Mouse (Mus musculus): ENCODE measurements at regions not wholly inside any gene's neighbourhood (a gene's known extent, or its start where the extent isn't known, plus 50 kb on each side); places are given as distances from the start of the nearest gene placed in this dataset.
A peak's percentile ranks its signal among the peaks of the same experiment; 100 is the strongest.

- no peak for DNase-seq
These were observed 191.6 kb upstream of the Xrcc4 start for GRCm38 (mm10) chr13:90280976-90281375.

GRCm38 (mm10) chr13:90279786-90280382, 190.5 kb upstream of the Xrcc4 start:
- DNase-seq, result peak; percentile 3

- no peak for DNase-seq
These were observed 189.9 kb upstream of the Xrcc4 start for GRCm38 (mm10) chr13:90279355-90279754.

GRCm38 (mm10) chr13:90259071-90259742, 169.8 kb upstream of the Xrcc4 start:
- DNase-seq, result no peak

- no peak for DNase-seq
These were observed 163.6 kb upstream of the Xrcc4 start for GRCm38 (mm10) chr13:90252981-90253380.

GRCm38 (mm10) chr13:90245997-90246765, 156.8 kb upstream of the Xrcc4 start:
- DNase-seq, result no peak

GRCm38 (mm10) chr13:90238331-90238730, 148.9 kb upstream of the Xrcc4 start:
- no peak for DNase-seq

GRCm38 (mm10) chr13:90233986-90234385, 144.6 kb upstream of the Xrcc4 start:
- no peak for DNase-seq

- no peak for DNase-seq
These were observed 144.2 kb upstream of the Xrcc4 start for GRCm38 (mm10) chr13:90233561-90233960.

GRCm38 (mm10) chr13:90229106-90229505, 139.7 kb upstream of the Xrcc4 start:
- no peak for DNase-seq

GRCm38 (mm10) chr13:90226212-90226611, 136.8 kb upstream of the Xrcc4 start:
- no peak for DNase-seq

GRCm38 (mm10) chr13:90212390-90212789, 123.0 kb upstream of the Xrcc4 start:
- DNase-seq, result no peak

GRCm38 (mm10) chr13:90207875-90208274, 118.5 kb upstream of the Xrcc4 start:
- no peak for DNase-seq
